Mouse (Mus musculus) gonadal fat pad, adult 2 months (tissue): Measurements from ENCODE around the gene Pdik1l. TPM values are rescaled to one million over a fixed set of nuclear protein-coding genes. Genes with fewer than 3 reads are reported as not detected.

ENCODE experiments used
- DNase-seq: peaks from one replicate; pipeline ENCODE4 v3.0.0-alpha.2; 2012; ENCODE audit warnings: low read depth
- polyA plus RNA-seq: library from polyadenylated mRNA; depleted of rRNA; stranded (reverse); fragments of >200 nt; gene quantifications from 2 replicates; pipeline ENCODE4 v1.2.3, GENCODE M21; 2012; rRNA removed

Gene Pdik1l
- polyA plus RNA-seq, 1 experiment: 8.3 TPM

- DNase-seq: no peak
These were observed 50.0 kb downstream of the Pdik1l start for GRCm38 (mm10) chr4:134237582-134238278.

- no peak for DNase-seq
These were observed 52.8 kb downstream of the Pdik1l start for GRCm38 (mm10) chr4:134234876-134235275.

- DNase-seq: no peak
These were observed 57.3 kb downstream of the Pdik1l start for GRCm38 (mm10) chr4:134230431-134230830.

- DNase-seq: no peak
These were observed 60.5 kb downstream of the Pdik1l start, which contains the start of gene Catsper4 for GRCm38 (mm10) chr4:134227194-134227593. TSS of gene Catsper4 (minus strand) at chr4:134227383.

Other genes starting within 250 kb of the Pdik1l start
- gene Zfp683, start 234.1 kb downstream of the Pdik1l start, polyA plus RNA-seq: 0.42 and 0.84 TPM in 2 replicates
- gene Crybg2, start 227.1 kb downstream of the Pdik1l start, polyA plus RNA-seq: 3.1 and 4.5 TPM in 2 replicates
- 1,433 and 3,556 TPM in 2 replicates for gene Cd52, start 192.8 kb downstream of the Pdik1l start, polyA plus RNA-seq
- gene Ubxn11, start 185.3 kb downstream of the Pdik1l start, polyA plus RNA-seq: 22.2 and 28.3 TPM in 2 replicates
- gene Sh3bgrl3, start 159.1 kb downstream of the Pdik1l start, polyA plus RNA-seq: 935 and 1,090 TPM in 2 replicates
- gene Cep85, start 100.8 kb downstream of the Pdik1l start, polyA plus RNA-seq: 21.3 and 29.8 TPM in 2 replicates
- not detected in 2 replicates for gene Gm7534, start 84.9 kb downstream of the Pdik1l start, polyA plus RNA-seq
- gene Catsper4, start 60.5 kb downstream of the Pdik1l start, polyA plus RNA-seq: 0.23 and 0.56 TPM in 2 replicates
- gene Cnksr1, start 49.5 kb downstream of the Pdik1l start, polyA plus RNA-seq: 8.7 and 10.3 TPM in 2 replicates
- 0.05 TPM in 1 of 2 replicates, not detected in the other for gene E130218I03Rik, start 44.2 kb downstream of the Pdik1l start, polyA plus RNA-seq
- gene Zfp593, start 42.3 kb downstream of the Pdik1l start, polyA plus RNA-seq: 8.7 and 8.9 TPM in 2 replicates
- gene Gm30191, start 41.0 kb downstream of the Pdik1l start, polyA plus RNA-seq: not detected in 2 replicates
- gene Grrp1, start 33.8 kb downstream of the Pdik1l start, polyA plus RNA-seq: 15.0 and 15.6 TPM in 2 replicates
- 1.0 and 1.1 TPM in 2 replicates for gene Trim63, start 27.2 kb upstream of the Pdik1l start, polyA plus RNA-seq
- 41.8 and 53.7 TPM in 2 replicates for gene Slc30a2, start 55.3 kb upstream of the Pdik1l start, polyA plus RNA-seq
- 2.7 and 3.2 TPM in 2 replicates for gene Extl1, start 96.0 kb upstream of the Pdik1l start, polyA plus RNA-seq
- gene Pafah2, start 108.4 kb upstream of the Pdik1l start, polyA plus RNA-seq: 47.4 and 66.4 TPM in 2 replicates
- 3.5 and 7.7 TPM in 2 replicates for gene Stmn1, start 180.4 kb upstream of the Pdik1l start, polyA plus RNA-seq
- gene Paqr7, start 208.8 kb upstream of the Pdik1l start, polyA plus RNA-seq: 37.7 and 48.2 TPM in 2 replicates
- 0.19 and 0.35 TPM in 2 replicates for gene Aunip, start 223.1 kb upstream of the Pdik1l start, polyA plus RNA-seq
- gene Mtfr1l, start 247.5 kb upstream of the Pdik1l start, polyA plus RNA-seq: 113 and 153 TPM in 2 replicates